Mouse (Mus musculus) erythroblast, embryonic 14.5 days (primary cell): ENCODE measurements at regions not wholly inside any gene's neighbourhood (a gene's known extent, or its start where the extent isn't known, plus 50 kb on each side); places are given as distances from the start of the nearest gene placed in this dataset.

ENCODE experiments used
- GATA1 ChIP-seq: IDR thresholded peaks from 2 replicates; pipeline ENCODE4 v1.6.1; 2012; ENCODE audit warnings: low read length, inconsistent platforms, mixed read lengths
- TAL1 ChIP-seq: IDR thresholded peaks from 3 replicates; pipeline ENCODE4 v1.6.1; 2012; ENCODE audit warnings: low read length, inconsistent platforms, mixed read lengths

DNA sequence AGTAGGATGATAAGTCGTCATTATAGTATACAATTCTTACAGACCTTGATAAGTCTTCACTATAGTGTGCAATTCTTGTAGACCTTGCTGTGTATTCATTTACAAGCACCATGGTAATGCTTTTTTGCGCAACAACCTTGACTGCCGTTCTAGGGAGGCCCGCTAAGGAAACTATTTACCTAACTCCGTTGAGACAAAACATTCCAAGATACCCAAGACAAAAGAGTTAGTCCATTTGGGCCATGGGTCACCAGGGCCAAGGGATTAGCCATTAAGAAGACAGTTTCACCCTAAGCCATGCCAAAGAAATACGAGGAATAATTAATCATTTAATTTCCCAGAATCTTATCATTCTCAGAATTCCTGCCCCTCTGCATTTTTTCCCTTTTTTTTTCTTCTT is 227.6 kb upstream of the Ube2e3 start:
- TF ChIP-seq GATA1 (no peak), TAL1 (no peak)
